Mouse (Mus musculus) G1E-ER4 (cell line): ENCODE measurements around the gene Ctps. TPM values are rescaled to one million over a fixed set of nuclear protein-coding genes. Genes with fewer than 3 reads are reported as not detected.

ENCODE experiments used
- GATA1 ChIP-seq: IDR thresholded peaks from one replicate; pipeline ENCODE4 v1.8.0; 2012; ENCODE audit warnings: low read length, inconsistent platforms
- polyA plus RNA-seq: library from polyadenylated mRNA; stranded (reverse); fragments of >175 nt; gene quantifications from 2 replicates; pipeline ENCODE4 v1.2.3, GENCODE M21; 2012

Ctps gene
- polyA plus RNA-seq, 1 experiment = 6.3 TPM

GRCm38 (mm10) chr4:120588445-120588844 is 18.4 kb upstream of the Ctps start, which contains the start of gene Gm8439:
Gene Gm8439 (plus strand): TSS chr4:120588745.
- TF ChIP-seq GATA1 = no peak

- TF ChIP-seq GATA1 = no peak
Observed at GRCm38 (mm10) chr4:120586986-120587385, 16.9 kb upstream of the Ctps start.

- TF ChIP-seq GATA1 = no peak
Observed at GRCm38 (mm10) chr4:120581711-120582110, 11.6 kb upstream of the Ctps start.

- no peak for TF ChIP-seq GATA1
Observed at GRCm38 (mm10) chr4:120580894-120581293, 10.8 kb upstream of the Ctps start.

- TF ChIP-seq GATA1 = no peak
Observed at GRCm38 (mm10) chr4:120571691-120572090, 1.6 kb upstream of the Ctps start.

- no peak for TF ChIP-seq GATA1
Observed at GRCm38 (mm10) chr4:120571070-120571464, 991 bp upstream of the Ctps start.

GRCm38 (mm10) chr4:120570438-120571069 is 478 bp upstream of the Ctps start:
- no peak for TF ChIP-seq GATA1

GRCm38 (mm10) chr4:120569025-120569424 is 1.1 kb downstream of the Ctps start:
- no peak for TF ChIP-seq GATA1

GRCm38 (mm10) chr4:120568005-120568404 is 2.1 kb downstream of the Ctps start:
- TF ChIP-seq GATA1 = no peak

GRCm38 (mm10) chr4:120565726-120566125 is 4.3 kb downstream of the Ctps start:
- no peak for TF ChIP-seq GATA1

- TF ChIP-seq GATA1 = no peak
Observed at GRCm38 (mm10) chr4:120556592-120556991, 13.5 kb downstream of the Ctps start.

GRCm38 (mm10) chr4:120544896-120545295 is 25.2 kb downstream of the Ctps start:
- no peak for TF ChIP-seq GATA1

GRCm38 (mm10) chr4:120538664-120539063 is 31.4 kb downstream of the Ctps start:
- no peak for TF ChIP-seq GATA1

GRCm38 (mm10) chr4:120531986-120532385 is 38.1 kb downstream of the Ctps start, which contains the start of gene Slfnl1:
Gene Slfnl1 (plus strand): TSS chr4:120532231.
- TF ChIP-seq GATA1 = no peak

GRCm38 (mm10) chr4:120528171-120528570 is 41.9 kb downstream of the Ctps start:
- no peak for TF ChIP-seq GATA1

GRCm38 (mm10) chr4:120523092-120523491 is 47.0 kb downstream of the Ctps start:
- no peak for TF ChIP-seq GATA1

- TF ChIP-seq GATA1 = no peak
Observed at GRCm38 (mm10) chr4:120522351-120522750, 47.7 kb downstream of the Ctps start.

GRCm38 (mm10) chr4:120521761-120522160 is 48.3 kb downstream of the Ctps start:
- TF ChIP-seq GATA1 = no peak
